Mouse (Mus musculus) neural tube, embryonic 12.5 days (tissue): ENCODE data around the gene Tesc. TPM values are rescaled to one million over a fixed set of nuclear protein-coding genes. Genes with fewer than 3 reads are reported as not detected.

Experiments
- ATAC-seq: fragments of 200-750 bp; cut with Nextera tagmentation; 2 replicates; pipeline ENCODE4 v1.8.0; 2017; ENCODE audit warnings: low read depth, mild to moderate bottlenecking, moderate TSS enrichment, moderate library complexity; ENCODE audit not compliant: low FRiP score
- H3K27ac ChIP-seq: fragments of 300-500 bp; sonication (generic); 2 replicates; pipeline ENCODE4 v1.5.1; 2016
- H3K27me3 ChIP-seq: fragments of 300-500 bp; sonication (generic); replicated peaks from 2 replicates; pipeline ENCODE4 v1.6.1; 2016; ENCODE audit warnings: mild to moderate bottlenecking
- H3K36me3 ChIP-seq: fragments of 300-500 bp; sonication (generic); 2 replicates; pipeline ENCODE4 v1.6.1; 2016; ENCODE audit warnings: mild to moderate bottlenecking
- H3K4me1 ChIP-seq: fragments of 300-500 bp; sonication (generic); 2 replicates; pipeline ENCODE4 v1.6.1; 2016
- H3K4me2 ChIP-seq: fragments of 300-500 bp; sonication (generic); replicated peaks from 2 replicates; pipeline ENCODE4 v1.6.1; 2016; ENCODE audit warnings: mild to moderate bottlenecking
- H3K4me3 ChIP-seq: fragments of 300-500 bp; sonication (generic); 2 replicates; pipeline ENCODE4 v1.5.1; 2016
- H3K9ac ChIP-seq: fragments of 300-500 bp; sonication (generic); 2 replicates; pipeline ENCODE4 v1.6.1; 2016; ENCODE audit warnings: mild to moderate bottlenecking
- H3K9me3 ChIP-seq: fragments of 300-500 bp; sonication (generic); 2 replicates; pipeline ENCODE4 v1.6.1; 2016; ENCODE audit warnings: mild to moderate bottlenecking
- WGBS: fragments of 180-500 bp; shearing (Covaris S2); methylation state at CpG from one replicate; pipeline ENCODE4 v1.1.7; 2016; 5-methylcytosine and 5-hydroxymethylcytosine counted together
- polyA plus RNA-seq: library from polyadenylated mRNA; unstranded; fragments of >200 nt; fragmentation: Nextera tagmentation; extraction: Ambion mirVana; gene quantifications from 2 replicates; pipeline ENCODE4 v1.2.1, GENCODE M21; 2016

The Tesc gene
- polyA plus RNA-seq, 1 experiment from 2014 or later: 1.4 TPM

DNA sequence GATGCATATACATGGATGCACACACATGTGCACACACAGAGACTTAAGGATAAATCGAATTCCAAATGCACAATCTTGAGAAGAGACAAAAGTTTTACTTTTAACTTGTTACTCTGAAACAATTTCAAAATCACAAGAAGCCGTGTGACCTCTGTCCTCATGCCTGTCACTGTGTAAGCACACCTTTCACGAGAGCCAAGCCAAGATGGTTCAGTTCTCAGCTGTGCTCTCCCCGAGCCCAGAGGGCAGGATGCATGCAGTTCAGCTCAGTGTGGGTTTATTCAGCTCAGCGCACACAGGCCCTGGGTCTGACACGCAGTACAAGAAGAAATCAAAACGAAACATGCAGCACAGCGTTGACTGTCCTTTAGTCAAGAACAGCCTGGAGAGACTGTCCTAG, 78.0 kb downstream of the Tesc start:
- H3K4me3 ChIP-seq: no peak overlapping the region
- peaks cover 33% of the 10 kb centered on the region for H3K36me3 ChIP-seq
- H3K4me1 ChIP-seq: peaks cover 13% of the 10 kb centered on the region
- no peaks in the 10 kb centered on the region for H3K9me3 ChIP-seq
- no peak for ATAC-seq
- no peak overlapping the region for H3K27ac ChIP-seq
- H3K9ac ChIP-seq: no peak overlapping the region
- WGBS: 93% methylated on average over 8 of the region's 8 CpGs
- H3K4me2 ChIP-seq: no peak overlapping the region
- no peaks in the 10 kb centered on the region for H3K27me3 ChIP-seq

- peaks cover 8% of the 10 kb centered on the region; the same call in 1 of the 2 replicates for H3K4me1 ChIP-seq
- no peak overlapping the region for H3K4me3 ChIP-seq
- H3K9ac ChIP-seq: no peak overlapping the region
- H3K27ac ChIP-seq: no peak overlapping the region
- ATAC-seq: no peak
- H3K9me3 ChIP-seq: no peaks in the 10 kb centered on the region
- H3K27me3 ChIP-seq: no peaks in the 10 kb centered on the region
- 95% methylated on average over 10 of the region's 10 CpGs for WGBS
- no peak overlapping the region for H3K4me2 ChIP-seq
- H3K36me3 ChIP-seq: peaks cover 41% of the 10 kb centered on the region
Measured at GRCm38 (mm10) chr5:118106667-118107066, 79.1 kb downstream of the Tesc start.

- no peaks in the 10 kb centered on the region for H3K9me3 ChIP-seq
- H3K9ac ChIP-seq: no peak overlapping the region
- peaks cover 40% of the 10 kb centered on the region for H3K36me3 ChIP-seq
- H3K4me3 ChIP-seq: no peak overlapping the region
- no peaks in the 10 kb centered on the region for H3K27me3 ChIP-seq
- H3K27ac ChIP-seq: 0 out of 2 replicates have a peak overlapping the region, but pooled peaks have one; percentile 32
- no peak for ATAC-seq
- WGBS: 81% methylated on average over 17 of the region's 17 CpGs
- H3K4me1 ChIP-seq: peaks cover 8% of the 10 kb centered on the region; the same call in 1 of the 2 replicates
- H3K4me2 ChIP-seq: no peak overlapping the region
Measured at GRCm38 (mm10) chr5:118108124-118108793, 80.7 kb downstream of the Tesc start.

DNA sequence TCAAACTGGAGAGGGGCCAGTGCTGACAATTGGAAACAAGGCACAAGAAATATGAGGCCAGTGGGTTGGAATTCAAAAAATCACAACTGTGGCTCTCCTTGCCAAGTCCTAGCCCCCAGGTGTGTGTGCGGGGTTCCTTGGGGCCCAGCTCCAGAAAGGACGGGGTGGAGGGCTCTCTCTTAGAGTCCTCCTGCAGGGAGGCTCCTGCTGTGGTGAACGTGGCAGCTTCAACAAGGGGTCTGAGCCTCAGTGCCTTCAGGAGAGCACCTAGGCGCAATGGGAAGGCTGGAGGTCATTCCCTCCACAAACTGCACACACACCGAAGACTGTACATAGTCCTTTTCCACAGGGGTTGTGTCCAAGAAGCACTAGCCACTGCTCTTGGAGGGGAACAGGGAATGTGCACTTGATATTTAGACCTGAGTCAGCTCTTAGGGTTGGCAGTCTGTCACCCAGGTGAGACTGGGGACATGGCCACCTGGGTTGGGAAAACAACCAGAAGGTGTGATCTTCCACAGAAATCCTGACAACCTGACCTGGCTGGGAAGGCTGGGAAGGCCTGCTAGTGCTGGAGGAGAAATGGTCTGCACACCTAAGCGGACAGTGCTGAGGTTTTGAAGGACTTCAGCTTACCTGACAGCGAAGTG, 81.4 kb downstream of the Tesc start:
- WGBS: 91% methylated on average over 7 of the region's 7 CpGs

More for the DNA sequence above, 81.4 kb downstream of the Tesc start:
- no peak overlapping the region for H3K4me2 ChIP-seq
- no peak for ATAC-seq
- H3K4me3 ChIP-seq: no peak overlapping the region
- H3K36me3 ChIP-seq: peaks cover 38% of the 10 kb centered on the region
- 0 out of 2 replicates have a peak overlapping the region, but pooled peaks have one; percentile 32 for H3K27ac ChIP-seq
- no peaks in the 10 kb centered on the region for H3K9me3 ChIP-seq
- H3K9ac ChIP-seq: no peak overlapping the region
- no peaks in the 10 kb centered on the region for H3K27me3 ChIP-seq
- H3K4me1 ChIP-seq: peaks cover 8% of the 10 kb centered on the region; the same call in 1 of the 2 replicates

Other genes with a start within 250 kb of the Tesc start
- 1.00 and 1.1 TPM in 2 replicates for gene Nos1, start 246.7 kb upstream of the Tesc start, polyA plus RNA-seq
- gene Fbxo21, start 51.0 kb upstream of the Tesc start, polyA plus RNA-seq: 137 and 144 TPM in 2 replicates
- gene Fbxw8, start 127.7 kb downstream of the Tesc start, polyA plus RNA-seq: 38.4 and 40.4 TPM in 2 replicates
- 4.3 and 5.3 TPM in 2 replicates for gene Hrk, start 136.9 kb downstream of the Tesc start, polyA plus RNA-seq
- 9.6 and 11.3 TPM in 2 replicates for gene Rnft2, start 217.4 kb downstream of the Tesc start, polyA plus RNA-seq
- 13.8 and 14.4 TPM in 2 replicates for gene 2410131K14Rik, start 217.5 kb downstream of the Tesc start, polyA plus RNA-seq